11 mouse cellular contexts compared by ENCODE assay signal in the genomic region with DNA sequence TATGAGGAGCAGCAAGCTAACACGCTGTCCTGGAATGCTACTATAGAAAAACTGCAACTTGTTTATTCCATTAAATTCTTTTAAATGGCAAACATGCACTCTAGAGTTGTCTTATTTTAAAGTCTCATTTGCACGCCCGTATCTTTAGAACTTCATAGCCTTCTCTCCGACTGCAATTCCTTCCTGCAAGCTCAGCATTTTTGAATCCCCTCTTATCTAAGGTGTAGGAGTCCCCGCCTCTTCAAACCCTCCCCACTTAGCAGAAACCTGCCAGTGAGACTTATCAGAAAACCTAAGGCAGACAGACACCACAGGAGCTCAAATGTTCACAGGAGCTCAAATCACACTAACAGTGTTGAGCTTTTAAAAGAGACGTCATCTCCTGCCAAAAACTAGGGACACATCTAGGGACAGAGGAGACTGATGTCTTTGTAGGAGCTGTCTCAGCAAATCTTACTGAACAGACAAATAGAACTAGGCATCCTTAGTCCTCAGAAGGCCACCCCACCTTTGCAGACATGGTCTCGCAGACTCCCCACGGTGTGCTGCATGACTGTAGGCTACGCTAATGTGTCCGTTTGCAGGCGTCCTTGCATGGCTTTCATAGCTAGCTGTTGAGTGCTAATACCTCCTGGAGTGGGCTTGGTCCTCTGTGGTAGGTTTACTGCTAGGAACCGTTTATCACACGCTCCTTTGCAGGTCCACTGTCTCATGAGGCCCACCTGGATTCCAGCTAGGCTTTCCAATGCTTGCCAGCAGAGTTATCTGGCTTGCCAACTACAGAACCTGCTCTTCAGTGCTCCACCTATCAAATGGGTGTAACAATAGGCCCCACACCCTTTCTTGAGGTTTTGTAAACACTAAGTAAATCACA.
DNase-seq lines count a peak whose midpoint lies in the region; ATAC-seq and TF ChIP-seq lines count a peak whose summit lies in the region.
"Had no signal": no experiment of that assay in that cellular context is flagged by ENCODE, and none has a peak within 500 bp of the region (broad histone marks: within the 10 kb centered on the region; RNA-seq: fewer than 3 reads in every experiment).

No protein-coding gene starts in this region.

- TF ChIP-seq EP300 in stomach, postnatal 0 days (optimal IDR thresholded peaks at IDR 0.05) = no peak

- H3K4me3 ChIP-seq in hindbrain, embryonic 15.5 days = no peak overlapping the region
- no peak overlapping the region for H3K4me3 ChIP-seq in hindbrain, embryonic 10.5 days
- no peak overlapping the region for H3K4me3 ChIP-seq in stomach, embryonic 15.5 days (replicated peaks)
- H3K4me3 ChIP-seq in stomach, postnatal 0 days (ENCODE audit: low read depth, low read length) = no peak overlapping the region
- H3K4me3 ChIP-seq: left cerebral cortex, adult 2 months had no signal

- no peak overlapping the region for H3K27ac ChIP-seq in hindbrain, embryonic 15.5 days (replicated peaks)
- H3K27ac ChIP-seq in hindbrain, embryonic 10.5 days = no peak overlapping the region
- H3K27ac ChIP-seq in stomach, embryonic 15.5 days = peak overlapping the region; percentile 16; the same call in 1 of the 2 replicates
- no peak overlapping the region for H3K27ac ChIP-seq in stomach, postnatal 0 days (replicated peaks)
- H3K27ac ChIP-seq: left cerebral cortex, adult 2 months; macrophage had no signal

- no peak overlapping the region for H3K4me2 ChIP-seq in hindbrain, embryonic 15.5 days
- no peak overlapping the region for H3K4me2 ChIP-seq in stomach, embryonic 15.5 days
- H3K4me2 ChIP-seq in stomach, postnatal 0 days (replicated peaks; ENCODE audit: low read depth) = no peak overlapping the region

- peak; percentile 86 for DNase-seq in heart, adult 11 months
- DNase-seq in heart, adult 8-10 months (ENCODE audit: low spot score) = no peak
- no peak for DNase-seq in hindbrain, embryonic 10.5 days (ENCODE audit: low spot score)
- DNase-seq in stomach, postnatal 0 days (ENCODE audit: low spot score) = no peak
- no peak for DNase-seq in left cerebral cortex, adult 8-10 months (ENCODE audit: low spot score in 2 of 2)
- DNase-seq: adrenal gland, postnatal 10 days; cerebellum, adult 9-11 months had no signal

- no peaks in the 10 kb centered on the region for H3K9me3 ChIP-seq in hindbrain, embryonic 15.5 days
- H3K9me3 ChIP-seq in hindbrain, embryonic 10.5 days = no peaks in the 10 kb centered on the region
- no peaks in the 10 kb centered on the region for H3K9me3 ChIP-seq in stomach, embryonic 15.5 days
- H3K9me3 ChIP-seq in stomach, postnatal 0 days (ENCODE audit: control insufficient read depth, low read length) = no peaks in the 10 kb centered on the region

- no peak for TF ChIP-seq CTCF in stomach, postnatal 0 days (IDR thresholded peaks at IDR 0.05; ENCODE audit: low read depth)

- no peaks in the 10 kb centered on the region for H3K27me3 ChIP-seq in hindbrain, embryonic 15.5 days
- no peaks in the 10 kb centered on the region for H3K27me3 ChIP-seq in hindbrain, embryonic 10.5 days (ENCODE audit: insufficient read depth, poor library complexity, severe bottlenecking)
- H3K27me3 ChIP-seq in stomach, embryonic 15.5 days (replicated peaks) = no peaks in the 10 kb centered on the region
- no peaks in the 10 kb centered on the region for H3K27me3 ChIP-seq in stomach, postnatal 0 days (ENCODE audit: control insufficient read depth, insufficient read depth, low read length)

- ATAC-seq in hindbrain, embryonic 15.5 days (ENCODE audit: low FRiP score, low read depth) = peak; percentile 37; the same call in 1 of the 2 replicates
- ATAC-seq in stomach, embryonic 15.5 days (ENCODE audit: insufficient read depth, low FRiP score, low read depth) = no peak
- ATAC-seq in stomach, postnatal 0 days (ENCODE audit: low FRiP score, low TSS enrichment) = no peak; the same call in 1 of the 2 replicates

- peaks cover 25% of the 10 kb centered on the region for H3K4me1 ChIP-seq in hindbrain, embryonic 15.5 days (replicated peaks)
- 0 out of 2 replicates have a peak, but pooled peaks cover 18% of the 10 kb centered on the region for H3K4me1 ChIP-seq in hindbrain, embryonic 10.5 days (replicated peaks)
- H3K4me1 ChIP-seq in stomach, embryonic 15.5 days = peaks cover 7% of the 10 kb centered on the region
- 0 out of 2 replicates have a peak, but pooled peaks cover 2% of the 10 kb centered on the region for H3K4me1 ChIP-seq in stomach, postnatal 0 days (replicated peaks; ENCODE audit: control insufficient read depth, insufficient read depth)

- H3K9ac ChIP-seq in hindbrain, embryonic 15.5 days = no peak overlapping the region
- H3K9ac ChIP-seq in stomach, embryonic 15.5 days = no peak overlapping the region
- no peak overlapping the region for H3K9ac ChIP-seq in stomach, postnatal 0 days (ENCODE audit: low read length)

- no peaks in the 10 kb centered on the region for H3K36me3 ChIP-seq in hindbrain, embryonic 15.5 days
- H3K36me3 ChIP-seq in hindbrain, embryonic 10.5 days = peaks cover 2% of the 10 kb centered on the region; the same call in 1 of the 2 replicates
- H3K36me3 ChIP-seq in stomach, embryonic 15.5 days = no peaks in the 10 kb centered on the region
- no peaks in the 10 kb centered on the region for H3K36me3 ChIP-seq in stomach, postnatal 0 days (ENCODE audit: control insufficient read depth, insufficient read depth, low read length)

- 67% methylated on average over 13 of the region's 13 CpGs for WGBS in hindbrain, embryonic 15.5 days
- 85% methylated on average over 13 of the region's 13 CpGs for WGBS in hindbrain, embryonic 10.5 days
- 72% methylated on average over 13 of the region's 13 CpGs for WGBS in stomach, embryonic 15.5 days
- WGBS in stomach, postnatal 0 days = 68% methylated on average over 13 of the region's 13 CpGs
